Mouse (Mus musculus) MEL (cell line): Measurements from ENCODE around the gene Ccn1. TPM values are rescaled to one million over a fixed set of nuclear protein-coding genes. Genes with fewer than 3 reads are reported as not detected.

Source experiments
- DNase-seq: peaks from one replicate; pipeline ENCODE4 v3.0.0; 2011; ENCODE audit warnings: low read depth, low spot score
- H3K27ac ChIP-seq: 2 replicates; pipeline ENCODE4 v1.5.1; 2012; ENCODE audit warnings: low read depth, mild to moderate bottlenecking, control low read depth, low read length, moderate library complexity; ENCODE audit not compliant: control insufficient read depth
- H3K27me3 ChIP-seq, 2 experiments: fragments of 150-350 bp in 1 of 2; sonication (generic) in 1 of 2; 2 replicates each; pipeline ENCODE4 v1.6.1; 2012; ENCODE audit warnings: low read length in 2 of 2, mild to moderate bottlenecking in 2 of 2, improper control_type of control experiment in 1 of 2, moderate library complexity in 1 of 2; ENCODE audit not compliant: insufficient read depth in 2 of 2, control insufficient read depth in 1 of 2
- H3K36me3 ChIP-seq, 2 experiments: 2 replicates each; pipeline ENCODE4 v1.6.1; 2012 to 2014; ENCODE audit warnings: low read length in 2 of 2, improper control_type of control experiment in 1 of 2, inconsistent platforms in 1 of 2, mild to moderate bottlenecking in 1 of 2; ENCODE audit not compliant: insufficient read depth in 2 of 2, control insufficient read depth in 1 of 2
- H3K4me1 ChIP-seq, 2 experiments: fragments of 150-350 bp in 1 of 2; sonication (generic) in 1 of 2; 2 replicates each; pipeline ENCODE4 v1.6.1; 2012; ENCODE audit warnings: low read length in 2 of 2, improper control_type of control experiment in 1 of 2, mild to moderate bottlenecking in 1 of 2; ENCODE audit not compliant: insufficient read depth in 2 of 2, control insufficient read depth in 1 of 2
- H3K4me3 ChIP-seq, 2 experiments: fragments of 150-350 bp in 1 of 2; sonication (generic) in 1 of 2; 2 replicates each; pipeline ENCODE4 v1.5.1; 2012; ENCODE audit warnings: low read depth in 2 of 2, low read length in 2 of 2, mild to moderate bottlenecking in 2 of 2, moderate library complexity in 2 of 2, control low read depth in 1 of 2, improper control_type of control experiment in 1 of 2; ENCODE audit not compliant: control insufficient read depth in 1 of 2, insufficient read depth in 1 of 2
- H3K79me2 ChIP-seq: 2 replicates; pipeline ENCODE4 v1.6.1; 2012; ENCODE audit warnings: mild to moderate bottlenecking, low read length, moderate library complexity; ENCODE audit not compliant: control insufficient read depth, poor library complexity, insufficient read depth
- H3K9ac ChIP-seq: 2 replicates; pipeline ENCODE4 v1.6.1; 2012; ENCODE audit warnings: low read depth, mild to moderate bottlenecking, control low read depth, low read length, moderate library complexity; ENCODE audit not compliant: control insufficient read depth, poor library complexity, severe bottlenecking
- H3K9me3 ChIP-seq: fragments of 150-350 bp; sonication (generic); replicated peaks from 2 replicates; pipeline ENCODE4 v1.6.1; 2012; ENCODE audit warnings: mild to moderate bottlenecking, low read length, improper control_type of control experiment, moderate library complexity; ENCODE audit not compliant: insufficient read depth
- BHLHE40 ChIP-seq: IDR thresholded peaks from 2 replicates; pipeline ENCODE4 v1.6.1; 2012; ENCODE audit warnings: low read depth, mild to moderate bottlenecking, inconsistent platforms, low read length, improper control_type of control experiment, borderline replicate concordance
- CHD1 ChIP-seq: IDR thresholded peaks from 2 replicates; pipeline ENCODE4 v1.6.1; 2012; ENCODE audit warnings: low read depth, mild to moderate bottlenecking, inconsistent platforms, low read length, improper control_type of control experiment
- CHD2 ChIP-seq: IDR thresholded peaks from 2 replicates; pipeline ENCODE4 v1.6.1; 2011; ENCODE audit warnings: low read length, improper control_type of control experiment
- ELF1 ChIP-seq: IDR thresholded peaks from 2 replicates; pipeline ENCODE4 v1.6.1; 2014; ENCODE audit warnings: low read depth, mild to moderate bottlenecking, inconsistent platforms, low read length, improper control_type of control experiment, moderate library complexity
- GABPA ChIP-seq: IDR thresholded peaks from 2 replicates; pipeline ENCODE4 v1.6.1; 2012; ENCODE audit warnings: low read depth, mild to moderate bottlenecking, inconsistent platforms, low read length, improper control_type of control experiment, moderate library complexity
- GATA1 ChIP-seq: IDR thresholded peaks from 2 replicates; pipeline ENCODE4 v1.6.1; 2011; ENCODE audit warnings: low read depth, low read length, improper control_type of control experiment
- MAFK ChIP-seq: IDR thresholded peaks from 2 replicates; pipeline ENCODE4 v1.6.1; 2011; ENCODE audit warnings: low read depth, mild to moderate bottlenecking, low read length, improper control_type of control experiment, borderline replicate concordance
- MEF2A ChIP-seq: IDR thresholded peaks from 2 replicates; pipeline ENCODE4 v1.6.1; 2014; ENCODE audit warnings: low read depth, mild to moderate bottlenecking, inconsistent platforms, low read length, improper control_type of control experiment; ENCODE audit not compliant: poor library complexity, insufficient replicate concordance, severe bottlenecking; ENCODE audit errors: extremely low read depth
- MXI1 ChIP-seq: IDR thresholded peaks from 2 replicates; pipeline ENCODE4 v1.6.1; 2011; ENCODE audit warnings: mild to moderate bottlenecking, low read depth, low read length, improper control_type of control experiment
- MYB ChIP-seq: IDR thresholded peaks from 2 replicates; pipeline ENCODE4 v1.6.1; 2011; ENCODE audit warnings: mild to moderate bottlenecking, low read depth, low read length, improper control_type of control experiment
- MYC ChIP-seq: IDR thresholded peaks from 2 replicates; pipeline ENCODE4 v1.6.1; 2011; ENCODE audit warnings: low read depth, mild to moderate bottlenecking, low read length, improper control_type of control experiment, moderate library complexity
- NELFE ChIP-seq: IDR thresholded peaks from 2 replicates; pipeline ENCODE4 v1.6.1; 2011; ENCODE audit warnings: low read depth, low read length, improper control_type of control experiment
- POLR2AphosphoS2 ChIP-seq: IDR thresholded peaks from 2 replicates; pipeline ENCODE4 v1.6.1; 2011; ENCODE audit warnings: low read length, improper control_type of control experiment
- RAD21 ChIP-seq: IDR thresholded peaks from 2 replicates; pipeline ENCODE4 v1.6.1; 2011; ENCODE audit warnings: mild to moderate bottlenecking, low read depth, low read length, improper control_type of control experiment
- RCOR1 ChIP-seq: IDR thresholded peaks from 2 replicates; pipeline ENCODE4 v1.6.1; 2012; ENCODE audit warnings: low read depth, mild to moderate bottlenecking, inconsistent platforms, low read length, improper control_type of control experiment
- SIN3A ChIP-seq: IDR thresholded peaks from 2 replicates; pipeline ENCODE4 v1.6.1; 2012; ENCODE audit warnings: low read length, improper control_type of control experiment, inconsistent platforms
- TAL1 ChIP-seq: IDR thresholded peaks from 2 replicates; pipeline ENCODE4 v1.6.1; 2012; ENCODE audit warnings: mild to moderate bottlenecking, inconsistent platforms, low read length, moderate library complexity, mixed read lengths
- TBP ChIP-seq: IDR thresholded peaks from 2 replicates; pipeline ENCODE4 v1.8.0; 2011; ENCODE audit warnings: low read depth, low read length, improper control_type of control experiment
- TCF12 ChIP-seq: IDR thresholded peaks from 2 replicates; pipeline ENCODE4 v1.6.1; 2014; ENCODE audit warnings: low read depth, mild to moderate bottlenecking, inconsistent platforms, low read length, improper control_type of control experiment, moderate library complexity
- USF1 ChIP-seq: IDR thresholded peaks from 2 replicates; pipeline ENCODE4 v1.6.1; 2014; ENCODE audit warnings: low read depth, mild to moderate bottlenecking, inconsistent platforms, low read length, improper control_type of control experiment, moderate library complexity
- ZKSCAN1 ChIP-seq: IDR thresholded peaks from 2 replicates; pipeline ENCODE4 v1.6.1; 2012; ENCODE audit warnings: low read depth, mild to moderate bottlenecking, inconsistent platforms, low read length, improper control_type of control experiment, moderate library complexity
- ZNF384 ChIP-seq: IDR thresholded peaks from 2 replicates; pipeline ENCODE4 v1.6.1; 2012; ENCODE audit warnings: low read depth, mild to moderate bottlenecking, inconsistent platforms, low read length, improper control_type of control experiment
- polyA plus RNA-seq, 2 experiments: library from polyadenylated mRNA; stranded (reverse) in 1 of 2; unstranded in 1 of 2; fragments of >175 nt in 1 of 2; fragments of >200 nt in 1 of 2; gene quantifications; 2 replicates each; pipeline versions ENCODE4 v1.2.1 to v1.2.4; 2012; ENCODE audit warnings: low replicate concordance in 2 of 2, low read depth in 1 of 2; ENCODE audit not compliant: insufficient read length in 2 of 2, insufficient read depth in 1 of 2, missing spikeins in 1 of 2
- total RNA-seq: library from RNA; depleted of rRNA; stranded (reverse); fragments of 300-350 nt; gene quantifications from 2 replicates; pipeline ENCODE4 v1.2.3, GENCODE M21; 2012; rRNA removed

Gene Ccn1
- total RNA-seq = not detected in 2 replicates
- not detected for polyA plus RNA-seq

DNA sequence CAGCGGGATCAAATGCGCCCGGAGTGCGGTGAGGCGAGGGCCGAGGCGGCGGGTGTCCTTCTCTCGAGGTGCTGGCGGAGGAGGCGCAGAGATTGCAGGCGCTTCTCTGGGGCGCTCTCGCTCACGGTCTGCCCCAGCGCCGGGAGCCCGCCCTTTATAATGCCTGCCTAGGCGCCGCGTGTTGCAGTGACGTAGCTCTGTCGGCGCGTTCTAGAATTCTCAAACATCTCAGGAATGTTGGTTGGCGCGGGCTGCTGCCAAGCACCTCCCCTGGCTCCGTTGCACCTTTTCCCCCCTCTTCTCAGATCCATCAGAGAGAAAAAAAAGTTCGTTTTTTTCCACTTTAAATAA lies at the start of gene Ccn1:
TSS of gene Ccn1 (minus strand) at position 130 of the 351 bp plus-strand sequence.
- Histone ChIP-seq H3K9ac (no peak within 1 kb of the TSS), H3K27ac (no peak within 1 kb of the TSS), H3K9me3 (no peaks in the 10 kb centered on the region), H3K36me3 (no peaks in the 10 kb centered on the region), H3K4me3 (no peak within 1 kb of the TSS), H3K4me1 (no peaks in the 10 kb centered on the region), H3K27me3 (no peaks in the 10 kb centered on the region; a peak in 1 of 4 replicates), H3K79me2 (no peaks in the 10 kb centered on the region)
- TF ChIP-seq GABPA = no peak
- no peak for TF ChIP-seq MYC
- no peak for TF ChIP-seq MXI1
- no peak for TF ChIP-seq USF1
- no peak for TF ChIP-seq TAL1
- no peak for TF ChIP-seq POLR2AphosphoS2
- TF ChIP-seq TCF12 = no peak
- no peak for TF ChIP-seq MYB
- TF ChIP-seq CHD2 = no peak
- no peak for TF ChIP-seq SIN3A
- TF ChIP-seq MAFK = no peak
- TF ChIP-seq RCOR1 = no peak
- TF ChIP-seq RAD21 = no peak
- TF ChIP-seq BHLHE40 = no peak
- TF ChIP-seq CHD1 = no peak
- no peak for TF ChIP-seq ZNF384
- TF ChIP-seq GATA1 = no peak
- TF ChIP-seq TBP = no peak
- no peak for TF ChIP-seq NELFE
- DNase-seq = no peak

DNA sequence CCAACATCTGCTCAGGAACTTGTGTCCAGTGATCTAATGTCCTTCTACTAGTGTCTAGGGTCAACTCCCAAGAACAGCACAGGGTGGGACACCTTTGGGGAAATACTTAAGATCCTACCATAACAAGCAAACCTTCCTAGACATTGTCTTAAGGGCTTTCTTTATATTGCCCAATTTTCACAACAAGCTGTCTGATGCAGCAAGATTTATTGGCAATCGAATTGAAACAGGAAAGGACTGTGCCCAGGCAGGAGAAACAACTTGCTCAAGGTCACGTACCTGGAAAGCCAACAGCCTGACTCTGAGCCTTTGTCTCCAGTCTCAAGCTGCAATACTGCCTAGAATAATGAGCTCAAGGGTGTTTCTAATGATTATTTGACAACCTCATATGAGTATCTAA lies 43.6 kb upstream of the Ccn1 start:
- DNase-seq = no peak
- H3K79me2 ChIP-seq = no peaks in the 10 kb centered on the region
- H3K9ac ChIP-seq = no peak overlapping the region
- no peak overlapping the region for H3K27ac ChIP-seq
- H3K4me3 ChIP-seq = no peak overlapping the region
- no peaks in the 10 kb centered on the region for H3K27me3 ChIP-seq
- TF ChIP-seq ZNF384 = no peak
- no peak for TF ChIP-seq MEF2A
- TF ChIP-seq ZKSCAN1 = no peak
- TF ChIP-seq CHD2 = no peak
- TF ChIP-seq TCF12 = no peak
- TF ChIP-seq ELF1 = no peak
- H3K4me1 ChIP-seq = no peaks in the 10 kb centered on the region
- H3K9me3 ChIP-seq = no peaks in the 10 kb centered on the region
- no peaks in the 10 kb centered on the region for H3K36me3 ChIP-seq
